Mouse (Mus musculus) lung, embryonic 16.5 days (tissue): Measurements from ENCODE around the gene Aurkb. TPM values are rescaled to one million over a fixed set of nuclear protein-coding genes. Genes with fewer than 3 reads are reported as not detected.
A peak's percentile ranks its signal among the peaks of the same experiment; 100 is the strongest.

Experiments
- ATAC-seq: fragments of 200-750 bp; cut with Nextera tagmentation; 2 replicates; pipeline ENCODE4 v1.8.0; 2017; ENCODE audit warnings: low read depth, mild to moderate bottlenecking, moderate library complexity
- H3K27ac ChIP-seq: fragments of 300-500 bp; sonication (generic); 2 replicates; pipeline ENCODE4 v1.5.1; 2014; ENCODE audit warnings: mild to moderate bottlenecking, control low read depth, low read length
- H3K27me3 ChIP-seq: fragments of 300-500 bp; sonication (generic); 2 replicates; pipeline ENCODE4 v1.6.1; 2014; ENCODE audit warnings: low read depth, low read length, mixed read lengths; ENCODE audit not compliant: control insufficient read depth, insufficient read depth
- H3K36me3 ChIP-seq: fragments of 300-500 bp; sonication (generic); 2 replicates; pipeline ENCODE4 v1.6.1; 2014; ENCODE audit warnings: low read length; ENCODE audit not compliant: control insufficient read depth, insufficient read depth
- H3K4me1 ChIP-seq: fragments of 300-500 bp; sonication (generic); replicated peaks from 2 replicates; pipeline ENCODE4 v1.6.1; 2014; ENCODE audit warnings: low read length, mixed read lengths; ENCODE audit not compliant: control insufficient read depth, insufficient read depth
- H3K4me2 ChIP-seq: fragments of 300-500 bp; sonication (generic); 2 replicates; pipeline ENCODE4 v1.6.1; 2014; ENCODE audit warnings: low read depth, low read length, control low read depth
- H3K4me3 ChIP-seq: fragments of 300-500 bp; sonication (generic); 2 replicates; pipeline ENCODE4 v1.5.1; 2014; ENCODE audit warnings: mild to moderate bottlenecking, low read length, control low read depth
- H3K9ac ChIP-seq: fragments of 300-500 bp; sonication (generic); 2 replicates; pipeline ENCODE4 v1.6.1; 2014; ENCODE audit warnings: low read length, control low read depth
- H3K9me3 ChIP-seq: fragments of 300-500 bp; sonication (generic); 2 replicates; pipeline ENCODE4 v1.6.1; 2016; ENCODE audit warnings: low read length; ENCODE audit not compliant: control insufficient read depth
- WGBS: fragments of 180-500 bp; shearing (Covaris S2); extraction: QIAGEN DNeasy Blood & Tissue Kit; methylation state at CpG from one replicate; pipeline ENCODE4 v1.1.7; 2014; 5-methylcytosine and 5-hydroxymethylcytosine counted together
- polyA plus RNA-seq: library from polyadenylated mRNA; unstranded; fragments of >200 nt; fragmentation: Nextera tagmentation; extraction: Ambion mirVana; gene quantifications from 2 replicates; pipeline ENCODE4 v1.2.1, GENCODE M21; 2015

Aurkb gene
- polyA plus RNA-seq, 1 experiment from 2014 or later: 189 TPM

DNA sequence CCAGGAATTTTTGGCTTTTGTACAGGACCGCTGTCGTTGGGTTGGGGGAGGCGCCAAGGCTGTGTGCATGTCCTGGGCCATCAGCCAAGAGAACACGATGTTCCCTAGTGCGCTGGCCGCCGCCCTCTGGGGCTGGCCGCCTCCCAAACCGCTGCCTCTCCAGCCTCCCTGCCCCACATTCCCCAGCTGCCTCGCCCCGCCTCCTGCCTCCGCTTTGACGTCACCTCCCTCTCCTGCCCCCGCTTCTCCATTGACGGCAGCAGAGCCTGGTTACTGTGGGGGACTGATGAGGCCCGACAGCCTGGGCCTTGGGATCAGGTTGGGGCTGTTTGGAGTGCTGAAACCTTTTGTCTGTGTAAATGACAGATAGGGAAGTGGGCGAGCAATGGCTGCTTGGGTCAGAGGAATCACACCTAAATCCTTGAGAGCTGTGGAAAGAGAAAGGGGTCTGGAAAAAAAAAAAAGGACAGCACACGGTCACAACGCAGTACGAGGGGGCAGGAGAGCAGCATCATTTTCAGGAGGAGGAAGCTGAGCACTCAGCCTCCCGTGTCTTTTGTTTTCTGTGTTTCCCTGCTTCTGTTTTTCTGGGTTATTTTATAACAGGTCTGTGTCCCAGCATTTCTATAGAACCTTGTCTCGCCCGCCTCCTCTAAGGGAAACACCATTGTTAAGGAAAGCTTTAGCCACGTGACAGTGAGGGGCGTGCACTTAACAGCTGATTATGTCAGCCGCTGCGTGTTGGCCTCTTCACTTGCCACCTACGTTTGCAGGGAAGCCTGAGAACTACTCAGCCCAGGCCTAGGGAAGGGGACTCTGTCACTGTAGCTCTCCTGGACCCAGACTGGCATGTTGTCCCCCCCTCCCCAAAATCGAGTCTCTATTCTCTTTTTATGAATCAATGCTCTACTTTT, 51.8 kb downstream of the Aurkb start:
- Histone ChIP-seq H3K4me3 (peak overlapping the region; percentile 68), H3K4me2 (peak overlapping the region; percentile 96), H3K9ac (peak overlapping the region; percentile 86), H3K36me3 (peaks cover 20% of the 10 kb centered on the region), H3K27me3 (no peaks in the 10 kb centered on the region), H3K9me3 (no peaks in the 10 kb centered on the region), H3K27ac (peak overlapping the region; percentile 98), H3K4me1 (peaks cover 38% of the 10 kb centered on the region)
- ATAC-seq: peak; percentile 59
- 1% methylated on average over 29 of the region's 29 CpGs for WGBS

DNA sequence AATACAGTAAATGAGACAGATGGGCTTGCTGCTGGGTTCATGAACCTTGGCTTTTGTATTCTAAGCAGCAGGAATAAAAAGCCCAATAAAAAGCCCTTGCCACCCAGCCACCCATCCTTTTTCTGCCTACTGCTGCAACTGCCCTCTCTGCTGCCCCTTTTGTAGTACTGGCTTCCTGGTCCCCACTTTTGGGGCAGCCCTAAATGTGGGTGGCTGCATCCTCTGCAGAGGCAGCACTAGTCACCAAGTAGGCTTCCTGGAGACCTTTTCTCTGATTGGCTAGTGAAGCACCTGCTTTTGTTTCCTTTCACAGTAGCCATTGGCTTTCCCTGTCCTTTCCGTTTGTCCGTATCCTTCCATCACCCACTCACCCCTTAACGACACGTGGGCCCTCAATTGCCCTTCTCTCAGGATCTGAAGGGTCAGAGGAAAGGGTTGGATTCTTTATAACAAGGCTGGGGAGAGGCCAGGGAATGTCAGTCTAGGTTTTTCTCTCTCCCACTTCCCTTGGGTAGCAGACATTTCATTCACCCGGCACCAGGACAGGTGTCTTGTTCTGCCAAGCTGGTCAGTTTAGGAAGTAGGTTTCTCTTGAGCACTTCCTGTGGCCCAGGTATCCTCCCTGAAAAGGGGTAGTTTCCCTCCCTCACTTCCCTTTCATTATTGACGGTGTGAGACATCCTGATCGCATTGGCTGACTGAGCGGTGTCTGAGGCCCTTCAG, 52.8 kb downstream of the Aurkb start:
- WGBS: 14% methylated on average over 8 of the region's 8 CpGs
- Histone ChIP-seq H3K4me3 (peak overlapping the region; percentile 68), H3K27ac (peak overlapping the region; percentile 98), H3K36me3 (peaks cover 25% of the 10 kb centered on the region), H3K4me1 (peaks cover 38% of the 10 kb centered on the region), H3K4me2 (peak overlapping the region; percentile 96), H3K9me3 (no peaks in the 10 kb centered on the region), H3K9ac (peak overlapping the region; percentile 78), H3K27me3 (no peaks in the 10 kb centered on the region)
- no peak for ATAC-seq

DNA sequence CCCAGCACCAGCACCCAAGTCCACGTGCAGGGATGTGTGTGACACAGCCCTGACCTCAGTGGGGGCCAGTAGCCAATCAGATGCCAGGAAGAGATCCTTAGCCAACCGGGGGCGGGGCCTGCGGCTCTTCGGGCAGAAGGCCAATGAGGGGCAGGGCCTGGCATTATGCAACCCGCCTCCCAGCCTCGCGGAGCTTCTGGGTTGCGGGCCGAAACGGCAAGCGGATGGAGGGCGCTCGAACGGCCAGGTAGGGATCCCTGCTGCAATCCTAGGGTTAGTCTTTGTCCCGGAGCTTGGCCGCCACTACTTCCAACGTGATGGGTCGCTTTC, 53.3 kb downstream of the Aurkb start:
- H3K4me2 ChIP-seq: peak overlapping the region; percentile 96
- peak overlapping the region; percentile 98 for H3K27ac ChIP-seq
- peaks cover 30% of the 10 kb centered on the region for H3K36me3 ChIP-seq
- peak; percentile 15; the same call in 1 of the 2 replicates for ATAC-seq
- H3K27me3 ChIP-seq: no peaks in the 10 kb centered on the region
- under 1% methylated on average over 19 of the region's 19 CpGs for WGBS
- H3K9ac ChIP-seq: peak overlapping the region; percentile 78
- H3K4me3 ChIP-seq: peak overlapping the region; percentile 68
- H3K4me1 ChIP-seq: peaks cover 38% of the 10 kb centered on the region
- H3K9me3 ChIP-seq: no peaks in the 10 kb centered on the region

DNA sequence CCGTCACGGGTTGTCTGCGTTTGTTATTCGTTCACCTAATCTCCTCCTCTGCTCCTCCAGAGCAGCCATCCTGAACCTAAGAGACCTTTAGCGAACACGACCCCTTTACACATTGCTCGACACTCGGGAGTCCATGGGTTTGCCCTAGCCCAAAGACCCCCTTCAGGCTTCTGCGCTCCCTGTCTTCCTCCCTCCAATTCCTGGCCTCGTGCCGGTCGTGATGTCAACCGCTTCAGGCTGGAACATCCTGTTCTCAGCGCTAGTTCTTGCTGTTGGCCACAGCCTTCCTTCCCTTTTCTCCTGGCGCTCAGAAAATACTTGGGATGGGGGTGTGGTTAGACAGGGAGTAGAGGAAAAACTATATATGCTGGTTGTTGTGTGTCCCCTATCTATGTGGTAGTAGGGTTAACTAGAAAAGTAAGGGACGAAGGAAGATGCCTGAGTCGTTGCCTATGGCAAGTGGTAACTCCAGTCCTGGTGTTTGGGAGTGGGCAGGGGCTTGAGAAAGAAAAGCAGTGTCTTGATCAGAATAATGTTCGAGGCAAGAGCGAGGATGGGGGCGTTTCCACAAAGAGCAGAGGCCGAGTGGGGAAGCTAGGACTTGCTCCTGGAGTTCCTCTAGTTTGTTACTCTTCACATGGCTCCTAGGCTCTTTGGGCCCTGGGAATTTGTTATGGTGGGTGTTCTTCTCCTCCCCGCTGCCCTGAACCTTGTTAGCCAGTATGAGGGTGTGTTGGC, 53.9 kb downstream of the Aurkb start:
- Histone ChIP-seq H3K4me3 (peak overlapping the region; percentile 68), H3K4me2 (peak overlapping the region; percentile 96), H3K9me3 (no peaks in the 10 kb centered on the region), H3K27ac (peak overlapping the region; percentile 98), H3K36me3 (peaks cover 36% of the 10 kb centered on the region), H3K4me1 (peaks cover 33% of the 10 kb centered on the region), H3K9ac (peak overlapping the region; percentile 78), H3K27me3 (no peaks in the 10 kb centered on the region)
- no peak for ATAC-seq
- WGBS: under 1% methylated on average over 22 of the region's 22 CpGs

DNA sequence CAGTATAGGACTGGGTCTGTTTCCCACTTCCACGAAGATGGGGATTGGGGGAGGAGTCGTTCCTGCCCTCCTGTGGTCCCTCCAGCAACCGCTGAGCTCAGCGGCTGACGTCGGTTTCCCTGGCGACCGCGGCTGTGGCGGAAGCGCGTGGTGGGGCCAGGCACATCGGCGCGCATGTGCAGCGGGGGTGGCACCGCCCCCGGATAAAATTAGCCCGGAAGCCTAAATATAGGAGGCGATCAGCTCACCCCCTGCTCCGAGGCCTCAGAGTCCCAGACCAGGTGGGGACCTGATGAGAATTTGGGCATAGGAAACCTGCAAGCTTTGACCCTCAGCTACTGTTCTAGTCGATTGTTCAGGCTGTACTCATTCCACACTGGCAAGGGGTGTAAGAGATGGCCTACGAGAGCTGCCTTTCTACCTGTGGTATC, 54.5 kb downstream of the Aurkb start:
- Histone ChIP-seq H3K27ac (peak overlapping the region; percentile 98), H3K4me1 (peaks cover 31% of the 10 kb centered on the region), H3K9me3 (no peaks in the 10 kb centered on the region), H3K4me3 (peak overlapping the region; percentile 68), H3K27me3 (no peaks in the 10 kb centered on the region), H3K9ac (peak overlapping the region; percentile 78), H3K36me3 (peaks cover 42% of the 10 kb centered on the region), H3K4me2 (peak overlapping the region; percentile 96)
- 1% methylated on average over 23 of the region's 23 CpGs for WGBS
- ATAC-seq: peak; percentile 6

DNA sequence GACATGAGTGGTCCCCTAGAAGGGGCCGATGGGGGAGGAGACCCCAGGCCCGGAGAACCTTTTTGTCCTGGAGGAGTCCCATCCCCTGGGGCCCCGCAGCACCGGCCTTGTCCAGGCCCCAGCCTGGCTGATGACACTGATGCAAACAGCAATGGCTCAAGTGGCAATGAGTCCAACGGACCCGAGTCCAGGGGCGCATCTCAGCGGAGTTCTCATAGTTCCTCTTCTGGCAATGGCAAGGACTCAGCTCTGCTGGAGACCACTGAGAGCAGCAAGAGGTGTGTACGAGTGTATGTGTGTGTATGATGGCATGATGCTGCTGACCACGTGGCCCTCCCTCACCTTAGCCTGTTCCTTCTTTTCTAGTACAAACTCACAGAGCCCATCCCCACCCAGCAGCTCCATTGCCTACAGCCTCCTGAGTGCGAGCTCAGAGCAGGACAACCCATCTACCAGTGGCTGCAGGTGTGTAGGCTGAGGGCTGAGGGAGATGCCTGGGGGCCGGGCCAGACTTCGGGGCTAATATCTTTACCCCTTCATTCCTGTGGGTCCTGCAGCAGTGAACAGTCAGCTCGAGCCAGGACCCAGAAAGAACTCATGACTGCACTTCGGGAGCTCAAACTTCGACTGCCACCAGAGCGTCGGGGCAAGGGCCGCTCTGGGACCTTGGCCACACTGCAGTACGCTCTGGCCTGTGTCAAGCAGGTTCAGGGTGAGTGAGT, 55.4 kb downstream of the Aurkb start:
- no peaks in the 10 kb centered on the region for H3K27me3 ChIP-seq
- no peak for ATAC-seq
- no peak overlapping the region; the same call in 1 of the 2 replicates for H3K4me3 ChIP-seq
- peaks cover 31% of the 10 kb centered on the region for H3K4me1 ChIP-seq
- H3K4me2 ChIP-seq: peak overlapping the region; percentile 96; the same call in 1 of the 2 replicates
- H3K27ac ChIP-seq: no peak overlapping the region
- WGBS: 86% methylated on average over 20 of the region's 20 CpGs
- H3K9me3 ChIP-seq: no peaks in the 10 kb centered on the region
- peaks cover 50% of the 10 kb centered on the region for H3K36me3 ChIP-seq
- H3K9ac ChIP-seq: no peak overlapping the region

Other genes starting within 250 kb of the Aurkb start
- gene Ndel1, start 173.8 kb upstream of the Aurkb start, polyA plus RNA-seq: 73.5 and 83.8 TPM in 2 replicates
- gene Rnf222, start 157.1 kb upstream of the Aurkb start, polyA plus RNA-seq: 0.06 and 0.13 TPM in 2 replicates
- 880 and 951 TPM in 2 replicates for gene Rpl26, start 144.1 kb upstream of the Aurkb start, polyA plus RNA-seq
- gene Odf4, start 118.6 kb upstream of the Aurkb start, polyA plus RNA-seq: not detected in 2 replicates
- gene Arhgef15, start 88.2 kb upstream of the Aurkb start, polyA plus RNA-seq: 28.3 and 28.9 TPM in 2 replicates
- 2.9 and 3.3 TPM in 2 replicates for gene Slc25a35, start 77.5 kb upstream of the Aurkb start, polyA plus RNA-seq
- 36.7 and 40.3 TPM in 2 replicates for gene Rangrf, start 70.5 kb upstream of the Aurkb start, polyA plus RNA-seq
- gene Pfas, start 37.2 kb upstream of the Aurkb start, polyA plus RNA-seq: 26.2 and 27.0 TPM in 2 replicates
- gene Ctc1, start 29.7 kb upstream of the Aurkb start, polyA plus RNA-seq: 47.6 and 53.3 TPM in 2 replicates
- 7.2 and 8.6 TPM in 2 replicates for gene Borcs6, start 14.1 kb downstream of the Aurkb start, polyA plus RNA-seq
- 101 and 104 TPM in 2 replicates for gene Tmem107, start 25.2 kb downstream of the Aurkb start, polyA plus RNA-seq
- gene Vamp2, start 42.8 kb downstream of the Aurkb start, polyA plus RNA-seq: 80.6 and 85.2 TPM in 2 replicates
- gene Per1, start 49.6 kb downstream of the Aurkb start, polyA plus RNA-seq: 31.1 and 32.4 TPM in 2 replicates
- gene Hes7, start 74.8 kb downstream of the Aurkb start, polyA plus RNA-seq: 0.38 and 0.43 TPM in 2 replicates
- 0.36 and 0.44 TPM in 2 replicates for gene 9130213A22Rik, start 76.9 kb downstream of the Aurkb start, polyA plus RNA-seq
- 0.24 and 0.31 TPM in 2 replicates for gene Aloxe3, start 80.2 kb downstream of the Aurkb start, polyA plus RNA-seq
- 0.33 TPM in 1 of 2 replicates, not detected in the other for gene Alox12b, start 111.3 kb downstream of the Aurkb start, polyA plus RNA-seq
- gene Alox8, start 152.2 kb downstream of the Aurkb start, polyA plus RNA-seq: 0.43 and 0.44 TPM in 2 replicates
- gene Gucy2e, start 191.4 kb downstream of the Aurkb start, polyA plus RNA-seq: 0.10 TPM in 2 replicates